In the genomic region with DNA sequence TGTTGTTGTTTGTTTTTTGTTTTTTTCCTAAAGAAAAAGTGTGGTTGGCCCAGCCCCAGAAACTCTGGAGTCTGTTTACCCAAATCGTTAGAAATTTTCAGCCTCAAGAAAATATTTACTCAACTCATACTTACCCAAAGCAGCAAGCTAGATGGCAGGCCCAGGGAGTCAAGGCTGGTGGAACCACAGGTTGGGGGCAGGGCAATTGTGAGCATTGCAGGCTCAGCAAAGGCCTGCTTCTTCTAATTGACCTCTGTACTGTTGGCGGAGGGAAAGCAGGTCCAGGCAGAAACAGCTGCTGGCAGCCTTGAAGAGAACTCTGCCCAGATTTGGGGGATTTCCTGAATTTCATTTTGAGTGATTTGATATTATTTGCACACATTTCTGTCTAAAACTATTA, we compare ENCODE assay signal across 12 mouse cellular contexts.
DNase-seq lines count a peak whose midpoint lies in the region; ATAC-seq and TF ChIP-seq lines count a peak whose summit lies in the region.
"Had no signal": no experiment of that assay in that cellular context is flagged by ENCODE, and none has a peak within 500 bp of the region (broad histone marks: within the 10 kb centered on the region; RNA-seq: fewer than 3 reads in every experiment).

No protein-coding gene starts in this region.

- H3K9ac ChIP-seq in hindbrain, embryonic 14.5 days: no peak overlapping the region
- H3K9ac ChIP-seq: embryonic facial prominence, embryonic 13.5 days; midbrain, embryonic 13.5 days had no signal

- H3K4me3 ChIP-seq in lung, adult 2 months (replicated peaks; ENCODE audit: extremely low read depth, low read depth, low read length): no peak overlapping the region
- H3K4me3 ChIP-seq in hindbrain, embryonic 14.5 days (replicated peaks; ENCODE audit: low read length): no peak overlapping the region
- H3K4me3 ChIP-seq in thymus, adult 2 months (ENCODE audit: control insufficient read depth, insufficient read depth, low read length): no peak overlapping the region
- H3K4me3 ChIP-seq: embryonic facial prominence, embryonic 13.5 days; gastrocnemius, adult 2 months; midbrain, embryonic 13.5 days had no signal

- no peaks in the 10 kb centered on the region for H3K27me3 ChIP-seq in hindbrain, embryonic 14.5 days (ENCODE audit: control insufficient read depth, insufficient read depth, low read length)
- no peaks in the 10 kb centered on the region for H3K27me3 ChIP-seq in thymus, adult 2 months (ENCODE audit: control insufficient read depth, insufficient read depth, low read length)
- H3K27me3 ChIP-seq: embryonic facial prominence, embryonic 13.5 days; midbrain, embryonic 13.5 days had no signal

- no peak for ATAC-seq in hindbrain, embryonic 14.5 days (ENCODE audit: low FRiP score)
- ATAC-seq: midbrain, embryonic 13.5 days had no signal

- intact Hi-C loops in left cerebral cortex, postnatal 4 days (cut with DNase I): loop anchor here (10.0 kb wide), 3 partner anchors 551 to 1401 kb away; no protein-coding TSS in a partner anchor

- TF ChIP-seq CTCF in lung, adult 2 months (IDR thresholded peaks at IDR 0.05; ENCODE audit: insufficient read depth, low read length): no peak
- TF ChIP-seq CTCF in thymus, adult 2 months (IDR thresholded peaks at IDR 0.05; ENCODE audit: borderline replicate concordance, control insufficient read depth, extremely low read depth, insufficient read depth, low read length, poor library complexity): no peak

- WGBS in lung, adult 2 months: 30% methylated on average over 2 of the region's 2 CpGs
- WGBS in hindbrain, embryonic 14.5 days: 53% methylated on average over 2 of the region's 2 CpGs
- WGBS in thymus, adult 2 months: 78% methylated on average over 2 of the region's 2 CpGs

- no peak overlapping the region for H3K4me2 ChIP-seq in hindbrain, embryonic 14.5 days (replicated peaks)
- H3K4me2 ChIP-seq: embryonic facial prominence, embryonic 13.5 days; midbrain, embryonic 13.5 days had no signal

- DNase-seq in embryo, embryonic 10 days (ENCODE audit: low spot score): peak; percentile 55
- DNase-seq in embryo, embryonic 9.5 days (ENCODE audit: extremely low spot score): no peak
- DNase-seq in A20 (ENCODE audit: low read depth, low spot score): peak; percentile 48
- peak; percentile 94 for DNase-seq in kidney, adult 9 months
- peak; percentile 26 for DNase-seq in lung, adult 2 months
- DNase-seq in left cerebral cortex, postnatal 4 days: no peak
- DNase-seq in hindbrain, embryonic 14.5 days (ENCODE audit: low spot score): no peak
- DNase-seq in thymus, adult 2 months: no peak
- DNase-seq: gastrocnemius, adult 2 months; heart, postnatal 4 days had no signal

- H3K9me3 ChIP-seq in hindbrain, embryonic 14.5 days (ENCODE audit: control insufficient read depth, low read length): no peaks in the 10 kb centered on the region
- H3K9me3 ChIP-seq: embryonic facial prominence, embryonic 13.5 days; midbrain, embryonic 13.5 days had no signal

- H3K36me3 ChIP-seq in hindbrain, embryonic 14.5 days (replicated peaks; ENCODE audit: control insufficient read depth, insufficient read depth): no peaks in the 10 kb centered on the region
- no peaks in the 10 kb centered on the region for H3K36me3 ChIP-seq in thymus, adult 2 months (ENCODE audit: control insufficient read depth, insufficient read depth, low read length)
- H3K36me3 ChIP-seq: embryonic facial prominence, embryonic 13.5 days; midbrain, embryonic 13.5 days had no signal

- no peaks in the 10 kb centered on the region for H3K4me1 ChIP-seq in lung, adult 2 months (ENCODE audit: control insufficient read depth, insufficient read depth, low read length)
- no peaks in the 10 kb centered on the region for H3K4me1 ChIP-seq in hindbrain, embryonic 14.5 days (replicated peaks; ENCODE audit: control insufficient read depth, insufficient read depth, low read length)
- no peaks in the 10 kb centered on the region for H3K4me1 ChIP-seq in thymus, adult 2 months (replicated peaks; ENCODE audit: control insufficient read depth, insufficient read depth, low read length)
- H3K4me1 ChIP-seq: midbrain, embryonic 13.5 days had no signal

- no peak overlapping the region for H3K27ac ChIP-seq in hindbrain, embryonic 14.5 days
- no peak overlapping the region for H3K27ac ChIP-seq in thymus, adult 2 months (ENCODE audit: control insufficient read depth, insufficient read depth, low read length)
- H3K27ac ChIP-seq: embryonic facial prominence, embryonic 13.5 days; gastrocnemius, adult 2 months; midbrain, embryonic 13.5 days had no signal

- no peak for TF ChIP-seq POLR2A in lung, adult 2 months (IDR thresholded peaks at IDR 0.05; ENCODE audit: borderline replicate concordance, extremely low read depth, low read depth, low read length)
- no peak for TF ChIP-seq POLR2A in thymus, adult 2 months (IDR thresholded peaks at IDR 0.05; ENCODE audit: control insufficient read depth, extremely low read depth, insufficient read depth, low read length, poor library complexity)

Comparison
In these comparisons a context has a peak if more than half of its experiments do, and no peak if none do; other contexts are left out.
1. DNase-seq: peak in embryo, embryonic 10 days (single experiment), A20 (single experiment), kidney, adult 9 months (single experiment) and lung, adult 2 months (single experiment); none in embryo, embryonic 9.5 days (single experiment), left cerebral cortex, postnatal 4 days (single experiment), hindbrain, embryonic 14.5 days (single experiment) and thymus, adult 2 months (single experiment).